Mouse (Mus musculus): ENCODE measurements around the gene Ltbp1. TPM values are rescaled to one million over a fixed set of nuclear protein-coding genes. Genes with fewer than 3 reads are reported as not detected.

Gene Ltbp1
- total and polyA plus RNA-seq, 3 experiments, result 0.01 to 0.04 TPM; not detected in 1

GRCm38 (mm10) chr17:75055961-75056360, 50.6 kb downstream of the Ltbp1 start:
- no peaks in the 10 kb centered on the region for H3K79me2 ChIP-seq (ENCODE audit: control insufficient read depth, insufficient read depth, low read length, poor library complexity)
- H3K4me3 ChIP-seq (ENCODE audit: control insufficient read depth in 1 of 2, insufficient read depth in 1 of 2, low read depth in 2 of 2, low read length in 2 of 2), result no peak overlapping the region
- H3K4me1 ChIP-seq (ENCODE audit: control insufficient read depth in 1 of 2, insufficient read depth in 2 of 2, low read length in 2 of 2), result no peaks in the 10 kb centered on the region
- H3K36me3 ChIP-seq (ENCODE audit: control insufficient read depth in 1 of 2, insufficient read depth in 2 of 2, low read length in 2 of 2), result no peaks in the 10 kb centered on the region
- no peak for DNase-seq (ENCODE audit: low read depth, low spot score)
- H3K27me3 ChIP-seq (ENCODE audit: control insufficient read depth in 1 of 2, insufficient read depth in 2 of 2, low read length in 2 of 2), result peaks cover 4 to 7% of the 10 kb centered on the region in 2 experiments; a peak in 3 of 4 replicates
- H3K27ac ChIP-seq (ENCODE audit: control insufficient read depth, low read depth, low read length), result no peak overlapping the region
- TF ChIP-seq CHD2 (IDR thresholded peaks at IDR 0.05; ENCODE audit: low read length) (no peak), KAT2A (conservative IDR thresholded peaks at IDR 0.05; ENCODE audit: low read depth, low read length) (no peak), ELF1 (IDR thresholded peaks at IDR 0.05; ENCODE audit: low read depth, low read length) (no peak), TBP (IDR thresholded peaks at IDR 0.05; ENCODE audit: low read depth, low read length) (no peak), SMC3 (IDR thresholded peaks at IDR 0.05; ENCODE audit: low read depth, low read length) (no peak), RCOR1 (IDR thresholded peaks at IDR 0.05; ENCODE audit: low read depth, low read length) (no peak), MAFK (IDR thresholded peaks at IDR 0.05; ENCODE audit: borderline replicate concordance, low read depth, low read length) (no peak), EP300 (IDR thresholded peaks at IDR 0.05; ENCODE audit: low read depth in 1 of 2, low read length in 2 of 2) (no peak), ZC3H11A (IDR thresholded peaks at IDR 0.05; ENCODE audit: low read depth, low read length) (no peak), MAZ (IDR thresholded peaks at IDR 0.05; ENCODE audit: low read depth, low read length) (no peak), MEF2A (IDR thresholded peaks at IDR 0.05; ENCODE audit: extremely low read depth, insufficient replicate concordance, low read depth, low read length, poor library complexity, severe bottlenecking) (no peak), POLR2A (IDR thresholded peaks at IDR 0.05; ENCODE audit: control insufficient read depth in 1 of 2, insufficient read depth in 1 of 2, low read depth in 1 of 2, low read length in 2 of 2, poor library complexity in 1 of 2) (no peak), ZNF384 (IDR thresholded peaks at IDR 0.05; ENCODE audit: low read depth, low read length) (no peak), JUND (IDR thresholded peaks at IDR 0.05; ENCODE audit: low read depth, low read length) (no peak), MYB (IDR thresholded peaks at IDR 0.05; ENCODE audit: low read depth, low read length) (no peak)
- H3K9me3 ChIP-seq (replicated peaks; ENCODE audit: insufficient read depth, low read length), result no peaks in the 10 kb centered on the region
- H3K9ac ChIP-seq (ENCODE audit: control insufficient read depth, low read depth, low read length, poor library complexity, severe bottlenecking), result no peak overlapping the region

- Histone ChIP-seq H3K4me3 (ENCODE audit: control insufficient read depth in 1 of 2, insufficient read depth in 1 of 2, low read depth in 2 of 2, low read length in 2 of 2) (no peak overlapping the region), H3K27ac (ENCODE audit: control insufficient read depth, low read depth, low read length) (no peak overlapping the region), H3K9me3 (replicated peaks; ENCODE audit: insufficient read depth, low read length) (no peaks in the 10 kb centered on the region), H3K9ac (ENCODE audit: control insufficient read depth, low read depth, low read length, poor library complexity, severe bottlenecking) (no peak overlapping the region), H3K27me3 (ENCODE audit: control insufficient read depth in 1 of 2, insufficient read depth in 2 of 2, low read length in 2 of 2) (peaks cover 5 to 8% of the 10 kb centered on the region in 2 experiments; a peak in 3 of 4 replicates), H3K36me3 (ENCODE audit: control insufficient read depth in 1 of 2, insufficient read depth in 2 of 2, low read length in 2 of 2) (no peaks in the 10 kb centered on the region), H3K79me2 (ENCODE audit: control insufficient read depth, insufficient read depth, low read length, poor library complexity) (no peaks in the 10 kb centered on the region), H3K4me1 (ENCODE audit: control insufficient read depth in 1 of 2, insufficient read depth in 2 of 2, low read length in 2 of 2) (no peaks in the 10 kb centered on the region)
- TF ChIP-seq USF2 (IDR thresholded peaks at IDR 0.05; ENCODE audit: borderline replicate concordance in 1 of 2, insufficient read depth in 1 of 2, low read depth in 1 of 2, low read length in 2 of 2) (no peak), TBP (IDR thresholded peaks at IDR 0.05; ENCODE audit: low read depth, low read length) (no peak), GATA1 (IDR thresholded peaks at IDR 0.05; ENCODE audit: low read depth, low read length) (no peak), NELFE (IDR thresholded peaks at IDR 0.05; ENCODE audit: low read depth, low read length) (no peak), MYC (IDR thresholded peaks at IDR 0.05; ENCODE audit: low read depth, low read length) (no peak), POLR2A (IDR thresholded peaks at IDR 0.05; ENCODE audit: control insufficient read depth in 1 of 2, insufficient read depth in 1 of 2, low read depth in 1 of 2, low read length in 2 of 2, poor library complexity in 1 of 2) (no peak), E2F4 (IDR thresholded peaks at IDR 0.05; ENCODE audit: borderline replicate concordance, low read depth, low read length) (no peak), POLR2AphosphoS2 (IDR thresholded peaks at IDR 0.05; ENCODE audit: low read length) (no peak), UBTF (IDR thresholded peaks at IDR 0.05; ENCODE audit: borderline replicate concordance, insufficient read depth, low read depth, low read length) (no peak), GABPA (IDR thresholded peaks at IDR 0.05; ENCODE audit: low read depth, low read length) (no peak), ELF1 (IDR thresholded peaks at IDR 0.05; ENCODE audit: low read depth, low read length) (no peak), CHD1 (IDR thresholded peaks at IDR 0.05; ENCODE audit: low read depth, low read length) (no peak), MAZ (IDR thresholded peaks at IDR 0.05; ENCODE audit: low read depth, low read length) (no peak), MXI1 (IDR thresholded peaks at IDR 0.05; ENCODE audit: low read depth, low read length) (no peak), RAD21 (IDR thresholded peaks at IDR 0.05; ENCODE audit: low read depth, low read length) (no peak), ETS1 (IDR thresholded peaks at IDR 0.05; ENCODE audit: low read depth, low read length) (no peak), MAX (IDR thresholded peaks at IDR 0.05; ENCODE audit: low read length) (no peak), JUND (IDR thresholded peaks at IDR 0.05; ENCODE audit: low read depth, low read length) (no peak), POLR2AphosphoS5 (IDR thresholded peaks at IDR 0.05; ENCODE audit: borderline replicate concordance, low read depth, low read length) (no peak)
- DNase-seq (ENCODE audit: low read depth, low spot score), result no peak
Measured at GRCm38 (mm10) chr17:75056631-75057030, 51.3 kb downstream of the Ltbp1 start.

Data from MEL (cell line).